Mouse (Mus musculus) T-helper 17 cell (primary cell): ENCODE results near the gene Hmcn2.

ENCODE experiments used
- in situ Hi-C, 2 experiments: fragments of 300-600 bp; cut with MboI, MseI; formaldehyde crosslinking; loops; 1 replicate in 1 of 2; 2 replicates in 1 of 2; pipeline ENCODE4 v1.15.1; 2025; ENCODE audit warnings: high pct_unique_total_duplicates in 2 of 2

Hmcn2 gene

DNA sequence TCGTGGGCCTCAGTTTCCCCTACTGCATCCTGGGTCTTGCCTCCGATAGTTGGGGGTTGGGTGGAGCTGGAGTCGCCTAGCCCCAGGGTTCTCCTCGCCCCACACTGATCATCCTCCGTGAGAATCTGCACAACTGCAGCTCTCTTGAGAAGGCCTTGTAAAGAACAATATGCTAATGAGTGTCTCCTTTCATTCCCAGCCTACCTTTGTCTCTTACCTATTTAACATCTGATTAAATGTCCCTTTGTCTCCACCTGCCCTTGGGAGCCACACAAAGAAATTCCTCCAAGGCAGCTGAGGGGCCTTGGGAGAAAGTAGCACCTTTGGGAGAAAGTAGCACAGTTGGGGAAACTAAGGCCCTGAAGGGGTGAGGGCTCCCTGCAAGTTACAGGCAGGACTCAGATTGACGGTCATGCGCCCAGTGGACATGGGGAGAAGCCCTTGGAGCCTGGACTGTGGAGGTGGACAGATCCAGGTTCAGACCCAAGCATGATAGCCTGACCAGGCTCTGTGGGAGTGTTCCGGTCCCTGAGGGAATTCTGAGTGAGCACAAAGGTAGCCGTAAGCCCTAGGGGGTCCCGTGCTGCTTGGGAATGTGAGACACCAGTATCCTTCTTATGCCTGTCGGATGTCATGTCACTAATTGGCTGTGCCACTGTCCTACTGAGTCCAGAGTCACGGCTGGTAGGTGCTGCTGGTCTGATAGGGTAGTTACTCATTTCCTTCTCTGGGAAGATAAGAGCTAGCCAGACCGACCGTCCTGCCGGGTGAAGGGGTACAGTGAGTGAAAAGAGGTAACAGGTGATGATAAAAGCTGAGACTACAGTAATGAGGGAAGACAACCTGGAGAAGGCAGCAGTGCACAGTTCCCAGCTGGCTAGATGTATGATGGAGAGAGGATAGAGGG is 188.7 kb downstream of the Hmcn2 start:
- in situ Hi-C loops: no loop called here

- in situ Hi-C loops: no loop called here
Measured at GRCm38 (mm10) chr2:31505472-31505871, 191.3 kb downstream of the Hmcn2 start.

DNA sequence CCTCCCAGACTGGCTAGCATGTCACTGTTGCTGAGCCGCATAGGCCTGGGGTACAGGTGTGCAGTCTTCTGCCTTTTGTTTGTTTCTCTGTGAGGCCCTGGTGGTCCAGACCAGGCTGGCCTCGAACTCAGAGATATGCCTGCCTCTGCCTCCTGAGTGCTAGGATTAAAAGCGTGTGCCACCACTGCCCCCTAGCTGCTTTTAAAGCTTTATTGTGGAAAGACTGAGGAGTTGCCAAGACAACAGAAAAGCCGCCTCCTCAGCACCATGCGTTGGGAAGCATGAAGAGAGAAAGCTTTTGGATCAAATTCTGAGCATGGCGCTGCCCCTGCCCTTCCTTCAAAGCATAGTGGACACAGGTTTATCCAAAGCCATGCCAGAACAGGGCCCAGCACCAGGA is 194.6 kb downstream of the Hmcn2 start:
- in situ Hi-C loops: no loop called here
